Mouse (Mus musculus) cerebellum, postnatal 4 days (tissue): ENCODE results near the gene Fastkd1.
"Not testable (repeated sequence)": the region's sequence is repeated elsewhere in the genome, so short reads cannot be mapped to it uniquely, and the experiment has no call there.

ENCODE experiments used
- DNase-seq, 2 experiments: peaks; one replicate each; pipeline ENCODE4 v3.0.0; 2022; ENCODE audit warnings: low spot score in 2 of 2, mixed read lengths in 1 of 2

Fastkd1 gene

DNA sequence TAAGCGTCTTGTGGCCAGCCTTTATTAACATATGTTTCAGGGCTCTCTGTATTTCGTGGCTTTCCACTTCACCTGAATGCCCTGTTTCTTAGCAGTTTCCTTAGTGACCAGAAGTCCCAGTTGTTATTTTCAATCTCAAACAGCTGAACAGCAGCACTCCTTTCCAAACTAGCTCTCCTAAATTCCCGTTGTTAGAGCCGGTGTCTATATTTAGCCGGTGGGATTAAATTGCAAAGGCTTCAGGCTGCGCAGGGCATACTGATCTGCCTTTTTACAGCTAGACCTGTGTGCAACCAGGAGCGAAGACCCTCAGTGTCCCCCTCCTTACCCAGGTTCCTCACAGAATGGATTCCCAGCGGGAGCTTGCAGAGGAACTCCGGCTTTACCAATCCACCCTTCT lies 43.5 kb downstream of the Fastkd1 start, which contains the start of gene Klhl41:
Klhl41 (plus strand) TSS at position 268 of the 400 bp plus-strand sequence.
- DNase-seq, result no peak

- DNase-seq, result no peak
Measured at GRCm38 (mm10) chr2:69668414-69668813, 44.9 kb downstream of the Fastkd1 start.

- no peak for DNase-seq
Measured at GRCm38 (mm10) chr2:69667656-69668055, 45.7 kb downstream of the Fastkd1 start.

- DNase-seq, result no peak
Measured at GRCm38 (mm10) chr2:69663827-69664476, 49.4 kb downstream of the Fastkd1 start.

DNA sequence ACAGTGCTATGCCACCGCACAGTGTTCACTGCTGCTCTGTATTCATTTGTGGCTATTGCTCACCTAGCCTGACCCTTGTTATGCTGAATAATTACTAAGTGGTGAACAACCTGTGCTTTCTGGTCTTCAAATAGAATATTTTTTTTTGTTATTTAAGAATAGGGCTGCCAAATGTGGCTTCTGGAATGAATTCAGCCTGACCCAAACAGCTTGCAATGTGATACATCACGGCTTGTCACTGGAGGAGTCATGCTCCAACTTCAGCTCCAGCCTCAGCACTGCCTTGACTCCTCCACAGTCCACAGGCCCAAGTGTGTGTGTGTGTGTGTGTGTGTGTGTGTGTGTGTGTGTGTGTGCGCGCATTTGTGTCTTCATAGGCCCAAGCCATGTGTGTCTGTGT lies 54.0 kb downstream of the Fastkd1 start:
- DNase-seq, result no peak

GRCm38 (mm10) chr2:69649716-69650115 lies 63.6 kb downstream of the Fastkd1 start:
- no peak for DNase-seq

GRCm38 (mm10) chr2:69646726-69647490 lies 66.4 kb downstream of the Fastkd1 start, which contains the start of gene Bbs5:
TSS of gene Bbs5 (plus strand) at chr2:69647171.
- DNase-seq, result peak; percentile 85 to 91

GRCm38 (mm10) chr2:69644968-69645617 lies 68.2 kb downstream of the Fastkd1 start:
- DNase-seq, result no peak

DNA sequence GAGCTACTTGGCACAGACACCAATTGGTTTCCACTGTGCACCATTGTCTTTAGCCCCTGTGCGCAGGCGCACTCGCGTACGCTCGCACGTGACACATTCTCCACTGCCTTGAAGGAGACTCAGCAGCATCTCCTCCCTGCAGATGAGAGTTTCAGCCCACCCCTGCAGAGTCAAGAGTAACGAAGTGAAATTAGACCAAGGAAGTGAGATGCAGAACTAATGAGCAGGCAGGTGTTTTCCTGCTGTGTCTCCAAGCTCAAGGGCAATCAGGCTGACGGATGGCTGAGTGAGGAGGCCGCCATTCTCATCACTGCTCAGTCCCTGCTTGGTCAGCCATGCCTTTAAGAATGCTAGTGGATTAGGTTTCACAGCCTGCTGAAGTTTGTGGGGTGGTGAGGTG lies 73.2 kb downstream of the Fastkd1 start:
- peak in 1 of 2 experiments; percentile 15 for DNase-seq

DNA sequence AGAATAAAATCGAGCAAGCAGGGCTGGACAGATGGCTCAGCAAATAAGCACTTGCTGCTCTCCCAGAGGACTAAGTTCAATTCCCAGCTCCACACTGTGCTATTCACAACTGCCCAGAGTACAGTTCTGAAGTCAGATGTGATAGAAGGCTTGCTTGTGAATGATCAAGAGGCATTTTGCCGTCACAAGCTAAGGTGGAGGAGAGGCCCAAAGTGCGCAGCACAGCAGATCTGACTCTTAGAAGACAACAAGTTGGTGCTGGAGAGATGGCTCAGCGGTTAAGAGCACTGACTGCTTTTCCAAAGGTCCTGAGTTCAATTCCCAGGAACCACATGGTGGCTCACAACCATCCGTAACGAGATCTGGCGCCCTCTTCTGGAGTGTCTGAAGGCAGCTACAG lies 75.3 kb downstream of the Fastkd1 start:
- DNase-seq, result not testable (repeated sequence)
